Mouse (Mus musculus) E14TG2a.4 (cell line): ENCODE results near the gene Rtn4rl1.

ENCODE experiments used
- CTCF ChIP-seq: conservative IDR thresholded peaks from 2 replicates; pipeline ENCODE4 v1.5.1; 2014; ENCODE audit warnings: low read length
- NANOG ChIP-seq: IDR thresholded peaks from 2 replicates; pipeline ENCODE4 v1.6.1; 2014; ENCODE audit warnings: borderline replicate concordance, low read length, mixed read lengths

- TF ChIP-seq CTCF: no peak
- TF ChIP-seq NANOG: no peak
These were observed 19.3 kb downstream of the Rtn4rl1 start for GRCm38 (mm10) chr11:75212876-75213275.
